Mouse (Mus musculus): ENCODE measurements around the gene Rhebl1. TPM values are rescaled to one million over a fixed set of nuclear protein-coding genes. Genes with fewer than 3 reads are reported as not detected.

Gene Rhebl1
- polyA plus RNA-seq, 1 experiment from 2014 or later = 32.1 TPM

GRCm38 (mm10) chr15:98853161-98853937 lies 41.0 kb downstream of the Rhebl1 start:
- no peaks in the 10 kb centered on the region for H3K4me1 ChIP-seq (replicated peaks)
- H3K27me3 ChIP-seq = no peaks in the 10 kb centered on the region
- peaks cover 95% of the 10 kb centered on the region for H3K36me3 ChIP-seq
- no peak for ATAC-seq (ENCODE audit: low FRiP score, low read depth)
- WGBS = 95% methylated on average over 28 of the region's 28 CpGs
- H3K27ac ChIP-seq (replicated peaks) = no peak overlapping the region
- H3K4me2 ChIP-seq = no peak overlapping the region
- H3K9ac ChIP-seq = no peak overlapping the region
- no peaks in the 10 kb centered on the region for H3K9me3 ChIP-seq
- no peak overlapping the region for H3K4me3 ChIP-seq

- no peak for ATAC-seq (ENCODE audit: low FRiP score, low read depth)
- H3K4me2 ChIP-seq = no peak overlapping the region
- H3K36me3 ChIP-seq = peaks cover 95% of the 10 kb centered on the region
- H3K9me3 ChIP-seq = no peaks in the 10 kb centered on the region
- no peak overlapping the region for H3K9ac ChIP-seq
- H3K4me3 ChIP-seq = no peak overlapping the region
- no peak overlapping the region for H3K27ac ChIP-seq (replicated peaks)
- WGBS = 90% methylated on average over 9 of the region's 9 CpGs
- no peaks in the 10 kb centered on the region for H3K27me3 ChIP-seq
- no peaks in the 10 kb centered on the region for H3K4me1 ChIP-seq (replicated peaks)
Measured at GRCm38 (mm10) chr15:98852733-98853132, 41.6 kb downstream of the Rhebl1 start.

GRCm38 (mm10) chr15:98852071-98852470 lies 42.3 kb downstream of the Rhebl1 start:
- WGBS = 97% methylated on average over 9 of the region's 9 CpGs
- Histone ChIP-seq H3K4me1 (replicated peaks) (no peaks in the 10 kb centered on the region), H3K4me3 (no peak overlapping the region), H3K36me3 (peaks cover 95% of the 10 kb centered on the region), H3K27ac (replicated peaks) (no peak overlapping the region), H3K27me3 (no peaks in the 10 kb centered on the region), H3K4me2 (no peak overlapping the region), H3K9me3 (no peaks in the 10 kb centered on the region), H3K9ac (no peak overlapping the region)
- ATAC-seq (ENCODE audit: low FRiP score, low read depth) = no peak

- Histone ChIP-seq H3K27me3 (no peaks in the 10 kb centered on the region), H3K4me3 (no peak overlapping the region), H3K36me3 (peaks cover 95% of the 10 kb centered on the region), H3K4me2 (no peak overlapping the region), H3K9ac (no peak overlapping the region), H3K4me1 (replicated peaks) (no peaks in the 10 kb centered on the region), H3K9me3 (no peaks in the 10 kb centered on the region), H3K27ac (replicated peaks) (no peak overlapping the region)
- ATAC-seq (ENCODE audit: low FRiP score, low read depth) = no peak
- 91% methylated on average over 21 of the region's 21 CpGs for WGBS
Measured at GRCm38 (mm10) chr15:98851229-98851818, 43.0 kb downstream of the Rhebl1 start.

- H3K9ac ChIP-seq = no peak overlapping the region
- ATAC-seq (ENCODE audit: low FRiP score, low read depth) = no peak
- H3K4me2 ChIP-seq = no peak overlapping the region
- no peak overlapping the region for H3K4me3 ChIP-seq
- no peaks in the 10 kb centered on the region for H3K9me3 ChIP-seq
- 90% methylated on average over 14 of the region's 14 CpGs for WGBS
- H3K27ac ChIP-seq (replicated peaks) = no peak overlapping the region
- H3K4me1 ChIP-seq (replicated peaks) = no peaks in the 10 kb centered on the region
- H3K27me3 ChIP-seq = no peaks in the 10 kb centered on the region
- peaks cover 95% of the 10 kb centered on the region for H3K36me3 ChIP-seq
Measured at GRCm38 (mm10) chr15:98850668-98851067, 43.7 kb downstream of the Rhebl1 start.

GRCm38 (mm10) chr15:98849956-98850600 lies 44.3 kb downstream of the Rhebl1 start:
- Histone ChIP-seq H3K4me2 (no peak overlapping the region), H3K27me3 (no peaks in the 10 kb centered on the region), H3K36me3 (peaks cover 95% of the 10 kb centered on the region), H3K4me3 (no peak overlapping the region), H3K9me3 (no peaks in the 10 kb centered on the region), H3K27ac (replicated peaks) (no peak overlapping the region), H3K9ac (no peak overlapping the region), H3K4me1 (replicated peaks) (no peaks in the 10 kb centered on the region)
- no peak for ATAC-seq (ENCODE audit: low FRiP score, low read depth)
- 89% methylated on average over 16 of the region's 16 CpGs for WGBS

GRCm38 (mm10) chr15:98849165-98849564 lies 45.2 kb downstream of the Rhebl1 start:
- Histone ChIP-seq H3K4me3 (no peak overlapping the region), H3K27ac (replicated peaks) (no peak overlapping the region), H3K4me2 (no peak overlapping the region), H3K27me3 (no peaks in the 10 kb centered on the region), H3K9ac (no peak overlapping the region), H3K36me3 (peaks cover 96% of the 10 kb centered on the region), H3K4me1 (replicated peaks) (no peaks in the 10 kb centered on the region), H3K9me3 (no peaks in the 10 kb centered on the region)
- no peak for ATAC-seq (ENCODE audit: low FRiP score, low read depth)
- WGBS = 91% methylated on average over 11 of the region's 11 CpGs

- ATAC-seq (ENCODE audit: low FRiP score, low read depth) = no peak
- Histone ChIP-seq H3K36me3 (peaks cover 97% of the 10 kb centered on the region), H3K27me3 (no peaks in the 10 kb centered on the region), H3K9me3 (no peaks in the 10 kb centered on the region), H3K27ac (replicated peaks) (no peak overlapping the region), H3K4me3 (no peak overlapping the region), H3K4me2 (no peak overlapping the region), H3K9ac (no peak overlapping the region), H3K4me1 (replicated peaks) (no peaks in the 10 kb centered on the region)
- 92% methylated on average over 8 of the region's 8 CpGs for WGBS
Measured at GRCm38 (mm10) chr15:98846140-98846539, 48.2 kb downstream of the Rhebl1 start.

GRCm38 (mm10) chr15:98845149-98845548 lies 49.2 kb downstream of the Rhebl1 start:
- no peak for ATAC-seq (ENCODE audit: low FRiP score, low read depth)
- Histone ChIP-seq H3K4me2 (no peak overlapping the region), H3K4me1 (replicated peaks) (no peaks in the 10 kb centered on the region), H3K27me3 (no peaks in the 10 kb centered on the region), H3K9me3 (no peaks in the 10 kb centered on the region), H3K4me3 (no peak overlapping the region), H3K36me3 (peaks cover 99% of the 10 kb centered on the region), H3K27ac (replicated peaks) (no peak overlapping the region), H3K9ac (no peak overlapping the region)
- WGBS = 90% methylated on average over 2 of the region's 2 CpGs

- WGBS = 95% methylated on average over 11 of the region's 11 CpGs
- Histone ChIP-seq H3K27ac (replicated peaks) (no peak overlapping the region), H3K9ac (no peak overlapping the region), H3K36me3 (peaks cover 98% of the 10 kb centered on the region), H3K27me3 (no peaks in the 10 kb centered on the region), H3K4me2 (no peak overlapping the region), H3K9me3 (no peaks in the 10 kb centered on the region), H3K4me3 (no peak overlapping the region), H3K4me1 (replicated peaks) (no peaks in the 10 kb centered on the region)
- no peak for ATAC-seq (ENCODE audit: low FRiP score, low read depth)
Measured at GRCm38 (mm10) chr15:98843595-98844223, 50.6 kb downstream of the Rhebl1 start.

GRCm38 (mm10) chr15:98839671-98840585 lies 54.4 kb downstream of the Rhebl1 start:
- Histone ChIP-seq H3K4me3 (no peak overlapping the region), H3K9ac (no peak overlapping the region), H3K4me1 (replicated peaks) (no peaks in the 10 kb centered on the region), H3K27ac (replicated peaks) (no peak overlapping the region), H3K4me2 (no peak overlapping the region), H3K27me3 (no peaks in the 10 kb centered on the region), H3K9me3 (no peaks in the 10 kb centered on the region), H3K36me3 (peaks cover 94% of the 10 kb centered on the region)
- no peak for ATAC-seq (ENCODE audit: low FRiP score, low read depth)
- WGBS = 95% methylated on average over 30 of the region's 30 CpGs
